Mouse (Mus musculus) WW6 (cell line): ENCODE results near the gene Cdh15.

ENCODE experiments used
- DNase-seq: peaks from one replicate; pipeline ENCODE4 v3.0.0-alpha.2; 2013; ENCODE audit warnings: low read depth, low spot score

The Cdh15 gene

GRCm38 (mm10) chr8:122836696-122837095 lies 11.1 kb upstream of the Cdh15 start:
- no peak for DNase-seq

- no peak for DNase-seq
These were observed 3.6 kb upstream of the Cdh15 start for GRCm38 (mm10) chr8:122844161-122844560.

- DNase-seq = no peak
These were observed 2.1 kb upstream of the Cdh15 start for GRCm38 (mm10) chr8:122845662-122846061.

GRCm38 (mm10) chr8:122849152-122849910 lies 1.6 kb downstream of the Cdh15 start:
- DNase-seq = no peak

GRCm38 (mm10) chr8:122850641-122851240 lies 3.0 kb downstream of the Cdh15 start:
- no peak for DNase-seq

- DNase-seq = no peak
These were observed 4.2 kb downstream of the Cdh15 start for GRCm38 (mm10) chr8:122851692-122852545.

GRCm38 (mm10) chr8:122852546-122852905 lies 4.8 kb downstream of the Cdh15 start:
- no peak for DNase-seq

- no peak for DNase-seq
These were observed 5.6 kb downstream of the Cdh15 start for GRCm38 (mm10) chr8:122853340-122853771.

- no peak for DNase-seq
These were observed 6.6 kb downstream of the Cdh15 start for GRCm38 (mm10) chr8:122854388-122854787.

- DNase-seq = no peak
These were observed 7.4 kb downstream of the Cdh15 start for GRCm38 (mm10) chr8:122855123-122855522.

GRCm38 (mm10) chr8:122856288-122856687 lies 8.5 kb downstream of the Cdh15 start:
- DNase-seq = no peak

GRCm38 (mm10) chr8:122859843-122860242 lies 12.1 kb downstream of the Cdh15 start:
- no peak for DNase-seq

GRCm38 (mm10) chr8:122864719-122865129 lies 17.0 kb downstream of the Cdh15 start:
- DNase-seq = no peak

GRCm38 (mm10) chr8:122865441-122865840 lies 17.7 kb downstream of the Cdh15 start:
- no peak for DNase-seq

- DNase-seq = no peak
These were observed 18.5 kb downstream of the Cdh15 start for GRCm38 (mm10) chr8:122866231-122866630.

GRCm38 (mm10) chr8:122867982-122868381 lies 20.2 kb downstream of the Cdh15 start:
- no peak for DNase-seq

GRCm38 (mm10) chr8:122870377-122870863 lies 22.7 kb downstream of the Cdh15 start:
- DNase-seq = peak; percentile 60

GRCm38 (mm10) chr8:122871663-122872062 lies 23.9 kb downstream of the Cdh15 start:
- no peak for DNase-seq

GRCm38 (mm10) chr8:122873171-122873570 lies 25.4 kb downstream of the Cdh15 start:
- no peak for DNase-seq

- DNase-seq = no peak
These were observed 27.4 kb downstream of the Cdh15 start for GRCm38 (mm10) chr8:122875186-122875585.

GRCm38 (mm10) chr8:122878231-122878630 lies 30.5 kb downstream of the Cdh15 start:
- DNase-seq = no peak

GRCm38 (mm10) chr8:122880302-122880701 lies 32.5 kb downstream of the Cdh15 start:
- DNase-seq = no peak
